Mouse (Mus musculus) MEL (cell line): ENCODE data around the gene Akt3. TPM values are rescaled to one million over a fixed set of nuclear protein-coding genes. Genes with fewer than 3 reads are reported as not detected.
A peak's percentile ranks its signal among the peaks of the same experiment; 100 is the strongest.

Experiments
- DNase-seq: peaks from one replicate; pipeline ENCODE4 v3.0.0; 2011; ENCODE audit warnings: low read depth, low spot score
- H3K27ac ChIP-seq: 2 replicates; pipeline ENCODE4 v1.5.1; 2012; ENCODE audit warnings: low read depth, mild to moderate bottlenecking, control low read depth, low read length, moderate library complexity; ENCODE audit not compliant: control insufficient read depth
- H3K27me3 ChIP-seq, 2 experiments: fragments of 150-350 bp in 1 of 2; sonication (generic) in 1 of 2; 2 replicates each; pipeline ENCODE4 v1.6.1; 2012; ENCODE audit warnings: low read length in 2 of 2, mild to moderate bottlenecking in 2 of 2, improper control_type of control experiment in 1 of 2, moderate library complexity in 1 of 2; ENCODE audit not compliant: insufficient read depth in 2 of 2, control insufficient read depth in 1 of 2
- H3K36me3 ChIP-seq, 2 experiments: 2 replicates each; pipeline ENCODE4 v1.6.1; 2012 to 2014; ENCODE audit warnings: low read length in 2 of 2, improper control_type of control experiment in 1 of 2, inconsistent platforms in 1 of 2, mild to moderate bottlenecking in 1 of 2; ENCODE audit not compliant: insufficient read depth in 2 of 2, control insufficient read depth in 1 of 2
- H3K4me1 ChIP-seq, 2 experiments: fragments of 150-350 bp in 1 of 2; sonication (generic) in 1 of 2; 2 replicates each; pipeline ENCODE4 v1.6.1; 2012; ENCODE audit warnings: low read length in 2 of 2, improper control_type of control experiment in 1 of 2, mild to moderate bottlenecking in 1 of 2; ENCODE audit not compliant: insufficient read depth in 2 of 2, control insufficient read depth in 1 of 2
- H3K4me3 ChIP-seq, 2 experiments: fragments of 150-350 bp in 1 of 2; sonication (generic) in 1 of 2; 2 replicates each; pipeline ENCODE4 v1.5.1; 2012; ENCODE audit warnings: low read depth in 2 of 2, low read length in 2 of 2, mild to moderate bottlenecking in 2 of 2, moderate library complexity in 2 of 2, control low read depth in 1 of 2, improper control_type of control experiment in 1 of 2; ENCODE audit not compliant: control insufficient read depth in 1 of 2, insufficient read depth in 1 of 2
- H3K79me2 ChIP-seq: 2 replicates; pipeline ENCODE4 v1.6.1; 2012; ENCODE audit warnings: mild to moderate bottlenecking, low read length, moderate library complexity; ENCODE audit not compliant: control insufficient read depth, poor library complexity, insufficient read depth
- H3K9ac ChIP-seq: 2 replicates; pipeline ENCODE4 v1.6.1; 2012; ENCODE audit warnings: low read depth, mild to moderate bottlenecking, control low read depth, low read length, moderate library complexity; ENCODE audit not compliant: control insufficient read depth, poor library complexity, severe bottlenecking
- H3K9me3 ChIP-seq: fragments of 150-350 bp; sonication (generic); replicated peaks from 2 replicates; pipeline ENCODE4 v1.6.1; 2012; ENCODE audit warnings: mild to moderate bottlenecking, low read length, improper control_type of control experiment, moderate library complexity; ENCODE audit not compliant: insufficient read depth
- CTCF ChIP-seq, 3 experiments: IDR thresholded peaks in 2 of 3; conservative IDR thresholded peaks in 1 of 3; 2 replicates each; pipeline ENCODE4 v1.5.1; 2011 to 2012; ENCODE audit warnings: low read length in 3 of 3, low read depth in 2 of 3, mild to moderate bottlenecking in 2 of 3, improper control_type of control experiment in 1 of 3, inconsistent platforms in 1 of 3, mixed read lengths in 1 of 3, moderate library complexity in 1 of 3; ENCODE audit not compliant: control insufficient read depth in 1 of 3, insufficient read depth in 1 of 3, poor library complexity in 1 of 3, severe bottlenecking in 1 of 3
- ELF1 ChIP-seq: IDR thresholded peaks from 2 replicates; pipeline ENCODE4 v1.6.1; 2014; ENCODE audit warnings: low read depth, mild to moderate bottlenecking, inconsistent platforms, low read length, improper control_type of control experiment, moderate library complexity
- EP300 ChIP-seq, 2 experiments: IDR thresholded peaks; 2 replicates each; pipeline ENCODE4 v1.6.1; 2011; ENCODE audit warnings: improper control_type of control experiment in 2 of 2, low read length in 2 of 2, low read depth in 1 of 2, mild to moderate bottlenecking in 1 of 2
- ETS1 ChIP-seq: IDR thresholded peaks from 2 replicates; pipeline ENCODE4 v1.6.1; 2012; ENCODE audit warnings: low read depth, mild to moderate bottlenecking, inconsistent platforms, low read length, improper control_type of control experiment, moderate library complexity
- GABPA ChIP-seq: IDR thresholded peaks from 2 replicates; pipeline ENCODE4 v1.6.1; 2012; ENCODE audit warnings: low read depth, mild to moderate bottlenecking, inconsistent platforms, low read length, improper control_type of control experiment, moderate library complexity
- GATA1 ChIP-seq: IDR thresholded peaks from 2 replicates; pipeline ENCODE4 v1.6.1; 2011; ENCODE audit warnings: low read depth, low read length, improper control_type of control experiment
- HCFC1 ChIP-seq: IDR thresholded peaks from 2 replicates; pipeline ENCODE4 v1.6.1; 2012; ENCODE audit warnings: low read depth, mild to moderate bottlenecking, inconsistent platforms, low read length, improper control_type of control experiment, moderate library complexity
- JUND ChIP-seq: IDR thresholded peaks from 2 replicates; pipeline ENCODE4 v1.6.1; 2011; ENCODE audit warnings: low read depth, mild to moderate bottlenecking, improper control_type of control experiment, low read length
- MAX ChIP-seq: IDR thresholded peaks from 2 replicates; pipeline ENCODE4 v1.6.1; 2011; ENCODE audit warnings: low read length, improper control_type of control experiment
- MEF2A ChIP-seq: IDR thresholded peaks from 2 replicates; pipeline ENCODE4 v1.6.1; 2014; ENCODE audit warnings: low read depth, mild to moderate bottlenecking, inconsistent platforms, low read length, improper control_type of control experiment; ENCODE audit not compliant: poor library complexity, insufficient replicate concordance, severe bottlenecking; ENCODE audit errors: extremely low read depth
- MXI1 ChIP-seq: IDR thresholded peaks from 2 replicates; pipeline ENCODE4 v1.6.1; 2011; ENCODE audit warnings: mild to moderate bottlenecking, low read depth, low read length, improper control_type of control experiment
- NELFE ChIP-seq: IDR thresholded peaks from 2 replicates; pipeline ENCODE4 v1.6.1; 2011; ENCODE audit warnings: low read depth, low read length, improper control_type of control experiment
- NRF1 ChIP-seq: IDR thresholded peaks from 2 replicates; pipeline ENCODE4 v1.6.1; 2014; ENCODE audit warnings: low read depth, mild to moderate bottlenecking, inconsistent platforms, low read length, improper control_type of control experiment, moderate library complexity; ENCODE audit not compliant: poor library complexity, insufficient read depth, severe bottlenecking
- POLR2A ChIP-seq, 2 experiments: IDR thresholded peaks; 2 replicates each; pipeline ENCODE4 v1.6.1; 2011 to 2012; ENCODE audit warnings: low read length in 2 of 2, mild to moderate bottlenecking in 2 of 2, control low read depth in 1 of 2, improper control_type of control experiment in 1 of 2, low read depth in 1 of 2, moderate library complexity in 1 of 2; ENCODE audit not compliant: control insufficient read depth in 1 of 2, insufficient read depth in 1 of 2, poor library complexity in 1 of 2
- USF2 ChIP-seq, 2 experiments: IDR thresholded peaks; 2 replicates each; pipeline ENCODE4 v1.6.1; 2011 to 2012; ENCODE audit warnings: improper control_type of control experiment in 2 of 2, low read length in 2 of 2, borderline replicate concordance in 1 of 2, inconsistent platforms in 1 of 2, low read depth in 1 of 2, mild to moderate bottlenecking in 1 of 2; ENCODE audit not compliant: insufficient read depth in 1 of 2
- polyA plus RNA-seq, 2 experiments: library from polyadenylated mRNA; stranded (reverse) in 1 of 2; unstranded in 1 of 2; fragments of >175 nt in 1 of 2; fragments of >200 nt in 1 of 2; gene quantifications; 2 replicates each; pipeline versions ENCODE4 v1.2.1 to v1.2.4; 2012; ENCODE audit warnings: low replicate concordance in 2 of 2, low read depth in 1 of 2; ENCODE audit not compliant: insufficient read length in 2 of 2, insufficient read depth in 1 of 2, missing spikeins in 1 of 2
- total RNA-seq: library from RNA; depleted of rRNA; stranded (reverse); fragments of 300-350 nt; gene quantifications from 2 replicates; pipeline ENCODE4 v1.2.3, GENCODE M21; 2012

The Akt3 gene
- total and polyA plus RNA-seq, 3 experiments: 3.5 to 6.2 TPM; not detected in 1

DNA sequence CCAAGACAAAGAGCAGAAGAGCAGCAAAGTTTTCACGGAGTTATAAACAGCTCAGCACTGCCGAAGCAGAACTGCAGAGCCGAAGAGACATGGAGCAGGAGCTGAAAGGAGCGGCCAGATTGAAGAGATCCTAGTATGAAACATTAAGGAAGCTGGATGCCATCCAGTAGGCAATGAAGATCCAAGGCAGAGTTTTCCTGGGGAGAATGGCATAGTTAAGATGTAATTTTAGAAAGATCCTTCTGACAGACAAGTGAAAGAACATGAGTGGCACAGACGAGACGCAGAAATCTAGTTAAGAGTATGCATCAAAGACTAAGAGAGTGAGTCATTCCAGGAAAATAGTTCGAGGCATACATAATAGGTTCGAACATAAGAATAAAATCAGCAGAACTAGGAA, 131.3 kb downstream of the Akt3 start:
- peaks cover 0 to 6% of the 10 kb centered on the region in 2 experiments; a peak in 2 of 4 replicates for H3K4me1 ChIP-seq
- no peak overlapping the region for H3K9ac ChIP-seq
- no peak overlapping the region for H3K27ac ChIP-seq
- H3K27me3 ChIP-seq: no peaks in the 10 kb centered on the region
- no peak for TF ChIP-seq NELFE
- no peak for TF ChIP-seq MAX
- TF ChIP-seq GATA1: no peak
- TF ChIP-seq NRF1: no peak
- TF ChIP-seq GABPA: no peak
- no peak for TF ChIP-seq CTCF (IDR thresholded peaks at IDR 0.05 in 2 of 3, conservative IDR thresholded peaks at IDR 0.05 in 1 of 3; ENCODE audit: control insufficient read depth in 1 of 3, insufficient read depth in 1 of 3, low read depth in 2 of 3, low read length in 3 of 3, poor library complexity in 1 of 3, severe bottlenecking in 1 of 3)
- TF ChIP-seq ETS1: no peak
- TF ChIP-seq USF2 (IDR thresholded peaks at IDR 0.05; ENCODE audit: borderline replicate concordance in 1 of 2, insufficient read depth in 1 of 2, low read depth in 1 of 2, low read length in 2 of 2): no peak
- no peak for TF ChIP-seq HCFC1
- TF ChIP-seq MXI1: no peak
- no peak for TF ChIP-seq POLR2A (IDR thresholded peaks at IDR 0.05; ENCODE audit: control insufficient read depth in 1 of 2, insufficient read depth in 1 of 2, low read depth in 1 of 2, low read length in 2 of 2, poor library complexity in 1 of 2)
- TF ChIP-seq MEF2A: no peak
- no peak overlapping the region for H3K4me3 ChIP-seq
- DNase-seq: no peak
- H3K36me3 ChIP-seq: peaks cover 0 to 4% of the 10 kb centered on the region in 2 experiments; a peak in 2 of 4 replicates
- H3K9me3 ChIP-seq: no peaks in the 10 kb centered on the region
- H3K79me2 ChIP-seq: no peaks in the 10 kb centered on the region

DNA sequence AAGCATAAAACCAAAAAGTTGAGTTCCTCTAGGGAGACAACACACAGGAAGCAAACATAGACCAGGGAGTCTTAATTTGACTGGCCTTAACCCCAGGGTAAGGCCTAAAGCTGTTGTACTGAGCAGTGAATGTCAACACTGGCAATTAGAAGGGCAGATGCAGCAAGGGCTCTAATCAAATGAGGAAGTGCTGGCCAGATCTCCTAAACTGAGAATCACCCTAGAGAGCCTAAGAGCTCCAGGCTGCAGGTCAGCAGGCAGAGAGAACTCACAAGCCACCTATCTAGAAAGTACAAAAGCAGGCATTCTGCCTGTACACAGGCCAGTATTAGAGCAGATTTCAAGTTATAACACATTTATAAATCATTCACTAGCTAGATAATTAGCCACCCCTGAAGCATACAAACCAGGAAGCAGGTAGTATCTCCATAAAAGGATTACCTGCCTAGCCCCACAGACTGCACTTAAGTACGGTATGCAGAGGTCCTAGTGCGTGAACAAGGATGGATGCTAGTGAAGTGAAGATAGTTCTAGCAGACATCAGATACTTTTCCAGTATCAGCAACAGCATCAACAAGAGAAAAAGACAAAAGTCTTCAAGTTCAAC, 147.2 kb downstream of the Akt3 start:
- H3K27ac ChIP-seq: no peak overlapping the region; the same call in 1 of the 2 replicates
- TF ChIP-seq ELF1 (peak; percentile 43; the same call in 1 of the 2 replicates), EP300 (IDR thresholded peaks at IDR 0.05; ENCODE audit: low read depth in 1 of 2, low read length in 2 of 2) (peak in 1 of 2 experiments; percentile 20; a peak in 1 of 4 replicates), JUND (no peak)
- TF ChIP-seq, all 39 proteins: peak for 2
- Histone ChIP-seq H3K9me3 (no peaks in the 10 kb centered on the region), H3K36me3 (peaks cover 0 to 13% of the 10 kb centered on the region in 2 experiments; a peak in 2 of 4 replicates), H3K79me2 (no peaks in the 10 kb centered on the region), H3K9ac (no peak overlapping the region), H3K4me3 (no peak overlapping the region), H3K27me3 (no peaks in the 10 kb centered on the region), H3K4me1 (peaks cover 1 to 4% of the 10 kb centered on the region in 2 experiments; a peak in 2 of 4 replicates)
- DNase-seq: peak; percentile 68
